Mouse (Mus musculus) small intestine, adult 2 months (tissue): Measurements from ENCODE around the gene Hpn.

Experiments used
- CTCF ChIP-seq: fragments of 200-500 bp; IDR thresholded peaks from 2 replicates; pipeline ENCODE4 v1.5.1; 2012; ENCODE audit warnings: low read depth, mild to moderate bottlenecking, control low read depth, inconsistent platforms, low read length, moderate library complexity, mixed read lengths; ENCODE audit not compliant: insufficient replicate concordance, insufficient read length; ENCODE audit errors: extremely low read depth
- POLR2A ChIP-seq: fragments of 200-500 bp; IDR thresholded peaks from 2 replicates; pipeline ENCODE4 v1.6.1; 2012; ENCODE audit warnings: low read depth, mild to moderate bottlenecking, control low read depth, inconsistent platforms, low read length, moderate library complexity

- TF ChIP-seq CTCF (no peak), POLR2A (no peak)
These were observed 27.8 kb downstream of the Hpn start for GRCm38 (mm10) chr7:31087262-31087661.
